12 mouse cellular contexts compared by ENCODE assay signal in genomic region chr11:3587350-3587749, GRCm38 (mm10). TPM values are rescaled to one million over a fixed set of nuclear protein-coding genes. Genes with fewer than 3 reads are reported as not detected.
A peak's percentile ranks its signal among the peaks of the same experiment; 100 is the strongest.
DNase-seq lines count a peak whose midpoint lies in the region; ATAC-seq and TF ChIP-seq lines count a peak whose summit lies in the region.
"Had no signal": no experiment of that assay in that cellular context is flagged by ENCODE, and none has a peak within 500 bp of the region (broad histone marks: within the 10 kb centered on the region; RNA-seq: fewer than 3 reads in every experiment).

No protein-coding gene starts in this region.

- no peak overlapping the region for H3K4me2 ChIP-seq in lung, postnatal 0 days (replicated peaks; ENCODE audit: low read depth, low read length)
- H3K4me2 ChIP-seq in forebrain, postnatal 0 days (ENCODE audit: low read depth), result no peak overlapping the region
- H3K4me2 ChIP-seq: heart, embryonic 11.5 days; liver, embryonic 11.5 days had no signal

- TF ChIP-seq EP300 in lung, postnatal 0 days (IDR thresholded peaks at IDR 0.05), result no peak

- H3K27me3 ChIP-seq in lung, postnatal 0 days (replicated peaks; ENCODE audit: insufficient read depth, low read length), result no peaks in the 10 kb centered on the region
- H3K27me3 ChIP-seq in forebrain, postnatal 0 days (ENCODE audit: insufficient read depth, low read length), result no peaks in the 10 kb centered on the region

- 29% methylated on average over 4 of the region's 4 CpGs for WGBS in lung, postnatal 0 days
- WGBS in forebrain, postnatal 0 days, result 38% methylated on average over 4 of the region's 4 CpGs

- no peak overlapping the region for H3K27ac ChIP-seq in lung, postnatal 0 days (ENCODE audit: low read length)
- no peak overlapping the region for H3K27ac ChIP-seq in forebrain, postnatal 0 days (ENCODE audit: low read depth, low read length)

- no peak for TF ChIP-seq CTCF in lung, postnatal 0 days (IDR thresholded peaks at IDR 0.05)
- no peak for TF ChIP-seq CTCF in forebrain, postnatal 0 days (IDR thresholded peaks at IDR 0.05; ENCODE audit: low read depth)

- ATAC-seq in lung, postnatal 0 days, result no peak
- no peak for ATAC-seq in forebrain, postnatal 0 days
- ATAC-seq in erythroblast, adult 5-6 weeks (replicated peaks; ENCODE audit: low FRiP score, poor library complexity, severe bottlenecking), result no peak
- ATAC-seq: hindbrain, embryonic 16.5 days had no signal

- H3K4me1 ChIP-seq in lung, postnatal 0 days (ENCODE audit: insufficient read depth, low read depth, low read length), result no peaks in the 10 kb centered on the region
- no peaks in the 10 kb centered on the region for H3K4me1 ChIP-seq in forebrain, postnatal 0 days (ENCODE audit: insufficient read depth)

- no peak overlapping the region for H3K4me3 ChIP-seq in lung, postnatal 0 days (ENCODE audit: low read depth, low read length)
- no peak overlapping the region for H3K4me3 ChIP-seq in forebrain, postnatal 0 days (ENCODE audit: low read depth, low read length)

- intact Hi-C loops in heart, postnatal 36 days (cut with DNase I), result no loop called here

- DNase-seq in heart, postnatal 4 days, result peak; percentile 38
- DNase-seq in heart, postnatal 36 days, result no peak
- peak; percentile 47 for DNase-seq in lung, postnatal 10 days
- DNase-seq in lung, postnatal 0 days (ENCODE audit: low spot score), result no peak
- DNase-seq in Muller cell, postnatal 12 days (ENCODE audit: inconsistent ontology term), result peak; percentile 44
- peak; percentile 31 for DNase-seq in lung, postnatal 36 days
- no peak for DNase-seq in forebrain, postnatal 0 days
- DNase-seq: thymus, postnatal 14 days had no signal

- no peaks in the 10 kb centered on the region for H3K36me3 ChIP-seq in lung, postnatal 0 days (ENCODE audit: insufficient read depth, low read length)
- H3K36me3 ChIP-seq in forebrain, postnatal 0 days (ENCODE audit: insufficient read depth), result no peaks in the 10 kb centered on the region

- H3K9ac ChIP-seq in lung, postnatal 0 days (replicated peaks; ENCODE audit: low read depth), result no peak overlapping the region
- no peak overlapping the region for H3K9ac ChIP-seq in forebrain, postnatal 0 days

- no peaks in the 10 kb centered on the region for H3K9me3 ChIP-seq in lung, postnatal 0 days (ENCODE audit: low read length)
- H3K9me3 ChIP-seq in forebrain, postnatal 0 days (ENCODE audit: low read length), result no peaks in the 10 kb centered on the region

RNA-seq across cellular contexts. Expression of gene Smtn, which starts 46.9 kb away (rescaled TPM):
- total RNA-seq in heart, postnatal 4 days (2021), result 100 to 1,000 TPM; 188 to 190 TPM
- total RNA-seq in heart, postnatal 36 days (2021), result 100 to 1,000 TPM; 146 to 153 TPM
- 47.6 and 51.1 TPM in 2 replicates for polyA plus RNA-seq in lung, postnatal 0 days (2015; fragmentation: Nextera tagmentation; extraction: Ambion mirVana)
- total RNA-seq in forebrain, postnatal 0 days (2014; rRNA removed), result 3.9 and 7.9 TPM in 2 replicates
- 8.1 and 8.7 TPM in 2 replicates for polyA plus RNA-seq in forebrain, postnatal 0 days (2015; fragmentation: Nextera tagmentation; extraction: Ambion mirVana)
- total RNA-seq in erythroblast, adult 5-6 weeks (2015; ENCODE audit: low replicate concordance), result 4.2 and 13.6 TPM in 2 replicates
- 2.0 and 2.7 TPM in 2 replicates for total RNA-seq in erythroblast, adult 5-6 weeks (2017; ENCODE audit: low replicate concordance)

Comparison
In these comparisons a context has a peak if more than half of its experiments do, and no peak if none do; other contexts are left out.
1. DNase-seq: peak in heart, postnatal 4 days (single experiment), lung, postnatal 10 days (single experiment), Muller cell, postnatal 12 days (single experiment) and lung, postnatal 36 days (single experiment); none in heart, postnatal 36 days (0 of 2), lung, postnatal 0 days (single experiment) and forebrain, postnatal 0 days (single experiment).
2. RNA of gene Smtn, which starts 46.9 kb away (total RNA-seq): 188 to 190 TPM in heart, postnatal 4 days and 146 to 153 TPM in heart, postnatal 36 days; 2.0 to 13.6 TPM in erythroblast, adult 5-6 weeks and 3.9 to 7.9 TPM in forebrain, postnatal 0 days; every median in the first group is over 10 times any median in the second.